Mouse (Mus musculus): ENCODE data around the gene Sipa1l1. TPM values are rescaled to one million over a fixed set of nuclear protein-coding genes. Genes with fewer than 3 reads are reported as not detected.
"Not testable (repeated sequence)": the region's sequence is repeated elsewhere in the genome, so short reads cannot be mapped to it uniquely, and the experiment has no call there.

Sipa1l1 gene
- polyA plus RNA-seq, 1 experiment from 2014 or later: 17.2 TPM

- Histone ChIP-seq H3K27me3 (ENCODE audit: control insufficient read depth, insufficient read depth, low read length) (no peaks in the 10 kb centered on the region), H3K9ac (replicated peaks; ENCODE audit: low read depth, low read length) (no peak overlapping the region), H3K4me1 (ENCODE audit: control insufficient read depth, insufficient read depth, low read length) (no peaks in the 10 kb centered on the region), H3K36me3 (ENCODE audit: control insufficient read depth, insufficient read depth, low read length) (no peaks in the 10 kb centered on the region), H3K27ac (ENCODE audit: low read depth, low read length) (no peak overlapping the region), H3K4me3 (ENCODE audit: low read depth, low read length) (no peak overlapping the region), H3K9me3 (ENCODE audit: control insufficient read depth, low read length) (no peaks in the 10 kb centered on the region), H3K4me2 (ENCODE audit: low read depth, low read length) (no peak overlapping the region)
- 63% methylated on average over 4 of the region's 4 CpGs for WGBS
- ATAC-seq (ENCODE audit: low read depth): no peak
These were observed 320.0 kb downstream of the Sipa1l1 start for GRCm38 (mm10) chr12:82489093-82489492.

DNA sequence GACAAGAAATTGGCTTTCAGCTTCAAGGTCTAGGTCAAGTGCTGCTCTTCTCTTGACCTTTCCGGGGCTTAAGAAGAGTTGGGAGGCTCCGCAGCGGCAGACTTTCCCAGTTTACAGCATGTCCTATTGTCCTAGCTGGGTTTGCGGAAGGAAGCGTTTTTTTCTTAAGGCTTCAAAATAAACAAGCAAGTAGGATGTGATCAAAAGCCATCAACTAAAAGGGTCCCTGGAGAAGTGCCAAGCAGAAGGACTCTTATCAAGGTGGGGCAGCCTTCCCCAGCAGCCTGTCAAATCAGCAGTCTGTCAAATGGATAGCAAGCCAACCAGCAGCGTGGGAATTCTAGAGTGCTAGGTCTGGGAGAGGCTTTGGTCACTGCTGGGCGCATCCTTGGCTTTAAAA, 320.5 kb downstream of the Sipa1l1 start:
- ATAC-seq (ENCODE audit: low read depth): no peak
- H3K27ac ChIP-seq (ENCODE audit: low read depth, low read length): no peak overlapping the region
- WGBS: 69% methylated on average over 7 of the region's 7 CpGs

GRCm38 (mm10) chr12:82492456-82492855, 323.3 kb downstream of the Sipa1l1 start:
- Histone ChIP-seq H3K27ac (ENCODE audit: low read depth, low read length) (no peak overlapping the region), H3K4me2 (ENCODE audit: low read depth, low read length) (no peak overlapping the region), H3K9me3 (ENCODE audit: control insufficient read depth, low read length) (no peaks in the 10 kb centered on the region), H3K27me3 (ENCODE audit: control insufficient read depth, insufficient read depth, low read length) (no peaks in the 10 kb centered on the region), H3K4me3 (ENCODE audit: low read depth, low read length) (no peak overlapping the region), H3K9ac (replicated peaks; ENCODE audit: low read depth, low read length) (no peak overlapping the region), H3K4me1 (ENCODE audit: control insufficient read depth, insufficient read depth, low read length) (no peaks in the 10 kb centered on the region), H3K36me3 (ENCODE audit: control insufficient read depth, insufficient read depth, low read length) (no peaks in the 10 kb centered on the region)
- no peak for ATAC-seq (ENCODE audit: low read depth)
- 86% methylated on average over 9 of the region's 9 CpGs for WGBS

More for the DNA sequence above, 320.5 kb downstream of the Sipa1l1 start:
- no peaks in the 10 kb centered on the region for H3K4me1 ChIP-seq (ENCODE audit: control insufficient read depth, insufficient read depth, low read length)
- H3K9me3 ChIP-seq (ENCODE audit: control insufficient read depth, low read length): no peaks in the 10 kb centered on the region
- no peaks in the 10 kb centered on the region for H3K36me3 ChIP-seq (ENCODE audit: control insufficient read depth, insufficient read depth, low read length)
- no peaks in the 10 kb centered on the region for H3K27me3 ChIP-seq (ENCODE audit: control insufficient read depth, insufficient read depth, low read length)
- H3K9ac ChIP-seq (replicated peaks; ENCODE audit: low read depth, low read length): no peak overlapping the region
- no peak overlapping the region for H3K4me2 ChIP-seq (ENCODE audit: low read depth, low read length)
- no peak overlapping the region for H3K4me3 ChIP-seq (ENCODE audit: low read depth, low read length)

- H3K36me3 ChIP-seq (ENCODE audit: control insufficient read depth, insufficient read depth, low read length); H3K4me2 ChIP-seq (ENCODE audit: low read depth, low read length); H3K27ac ChIP-seq (ENCODE audit: low read depth, low read length); H3K27me3 ChIP-seq (ENCODE audit: control insufficient read depth, insufficient read depth, low read length); H3K9me3 ChIP-seq (ENCODE audit: control insufficient read depth, low read length); ATAC-seq (ENCODE audit: low read depth); H3K4me1 ChIP-seq (ENCODE audit: control insufficient read depth, insufficient read depth, low read length); H3K9ac ChIP-seq (replicated peaks; ENCODE audit: low read depth, low read length); H3K4me3 ChIP-seq (ENCODE audit: low read depth, low read length): not testable (repeated sequence)
- 50% methylated on average over 1 of the region's 1 CpGs for WGBS
These were observed 324.1 kb downstream of the Sipa1l1 start for GRCm38 (mm10) chr12:82493260-82493659.

DNA sequence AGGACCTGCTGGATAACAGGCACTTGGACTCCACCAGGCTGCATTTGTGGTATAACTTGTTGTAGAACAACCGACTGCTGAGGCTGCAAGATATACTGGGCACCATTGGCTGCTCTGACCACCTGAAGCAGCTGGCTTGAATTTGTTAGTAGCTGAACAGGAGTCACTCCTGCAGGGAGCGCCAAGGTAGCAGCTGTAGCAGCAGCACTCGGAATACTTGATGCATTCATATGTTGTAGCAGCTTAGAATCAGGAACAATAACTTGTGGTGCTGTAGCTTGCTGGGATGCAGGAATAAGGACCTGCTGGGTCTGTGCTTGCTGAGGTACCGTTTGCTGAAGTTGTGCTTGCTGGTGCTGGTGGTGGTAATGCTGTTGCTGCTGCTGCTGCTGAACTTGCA, 326.8 kb downstream of the Sipa1l1 start:
- whole genome bisulfite sequencing: 75% methylated on average over 4 of the region's 4 CpGs
- H3K4me1 ChIP-seq (ENCODE audit: control insufficient read depth, insufficient read depth, low read length): no peaks in the 10 kb centered on the region
- H3K9me3 ChIP-seq (ENCODE audit: control insufficient read depth, low read length): no peaks in the 10 kb centered on the region

DNA sequence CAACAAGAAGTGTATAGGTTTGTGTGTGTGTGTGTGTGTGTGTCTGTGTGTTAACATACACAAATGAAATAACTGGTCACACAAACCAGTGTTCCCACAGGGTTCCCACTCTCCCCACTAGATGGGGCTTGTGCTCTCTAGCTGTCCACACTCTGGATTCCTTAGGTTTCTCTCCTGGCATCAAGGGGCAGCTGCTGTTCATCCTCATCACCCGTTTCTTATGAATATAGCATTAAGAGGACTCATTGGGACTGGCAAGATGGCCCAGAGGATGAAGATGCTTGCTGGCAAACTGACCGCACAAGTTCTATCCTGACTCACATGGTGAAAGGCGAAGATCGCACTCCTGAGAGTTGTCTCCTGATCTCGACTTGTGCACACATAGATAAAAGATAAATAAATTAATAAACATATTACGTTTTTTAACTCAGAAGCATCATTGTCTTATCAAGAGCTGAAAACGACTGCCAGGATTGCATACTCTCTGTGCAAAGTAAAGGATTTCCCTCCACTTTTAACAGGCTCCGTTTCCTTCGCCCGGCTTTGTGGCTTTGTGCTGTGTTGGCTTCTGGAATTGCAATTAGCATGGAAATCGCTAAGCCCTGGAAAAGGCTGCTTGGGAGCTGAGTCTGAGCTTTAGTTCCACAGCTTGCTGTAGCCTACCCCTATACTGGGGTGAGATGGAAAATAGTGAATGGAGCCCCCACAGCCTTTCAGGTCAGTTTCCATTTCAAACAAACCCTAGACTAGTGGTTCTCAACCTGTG, 328.9 kb downstream of the Sipa1l1 start:
- Histone ChIP-seq H3K4me2 (ENCODE audit: low read depth, low read length) (peak overlapping the region; percentile 43), H3K4me1 (ENCODE audit: control insufficient read depth, insufficient read depth, low read length) (no peaks in the 10 kb centered on the region), H3K36me3 (ENCODE audit: control insufficient read depth, insufficient read depth, low read length) (no peaks in the 10 kb centered on the region), H3K9ac (replicated peaks; ENCODE audit: low read depth, low read length) (no peak overlapping the region), H3K27me3 (ENCODE audit: control insufficient read depth, insufficient read depth, low read length) (no peaks in the 10 kb centered on the region), H3K27ac (ENCODE audit: low read depth, low read length) (no peak overlapping the region), H3K9me3 (ENCODE audit: control insufficient read depth, low read length) (no peaks in the 10 kb centered on the region), H3K4me3 (ENCODE audit: low read depth, low read length) (no peak overlapping the region; the same call in 1 of the 2 replicates)
- WGBS: 37% methylated on average over 11 of the region's 11 CpGs
- peak; percentile 86 for ATAC-seq (ENCODE audit: low read depth)

More for the DNA sequence above, 326.8 kb downstream of the Sipa1l1 start:
- no peak for ATAC-seq (ENCODE audit: low read depth)
- Histone ChIP-seq H3K4me2 (ENCODE audit: low read depth, low read length) (no peak overlapping the region), H3K9ac (replicated peaks; ENCODE audit: low read depth, low read length) (no peak overlapping the region), H3K27ac (ENCODE audit: low read depth, low read length) (no peak overlapping the region), H3K4me3 (ENCODE audit: low read depth, low read length) (no peak overlapping the region), H3K36me3 (ENCODE audit: control insufficient read depth, insufficient read depth, low read length) (no peaks in the 10 kb centered on the region), H3K27me3 (ENCODE audit: control insufficient read depth, insufficient read depth, low read length) (no peaks in the 10 kb centered on the region)

DNA sequence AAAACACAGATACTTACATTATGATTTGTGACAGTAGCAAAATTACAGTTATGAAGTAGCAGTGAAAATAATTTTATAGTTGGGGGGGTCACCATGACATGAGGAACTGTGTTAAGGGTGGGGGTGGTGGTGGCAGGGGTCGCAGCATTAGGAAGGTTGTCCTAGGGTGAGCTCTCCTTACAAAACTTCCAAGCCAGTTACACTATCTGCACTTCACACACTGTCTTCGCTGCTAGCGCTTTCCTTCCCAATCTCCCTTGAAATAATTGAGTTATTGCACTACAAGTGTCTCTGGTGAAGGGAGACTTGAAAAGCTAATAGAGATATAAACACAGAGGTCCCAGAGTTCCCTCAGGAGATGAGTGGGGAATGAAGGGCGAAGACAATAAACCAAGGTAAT, 329.6 kb downstream of the Sipa1l1 start:
- WGBS: 82% methylated on average over 4 of the region's 4 CpGs
- Histone ChIP-seq H3K4me3 (ENCODE audit: low read depth, low read length) (no peak overlapping the region), H3K27ac (ENCODE audit: low read depth, low read length) (no peak overlapping the region), H3K4me1 (ENCODE audit: control insufficient read depth, insufficient read depth, low read length) (no peaks in the 10 kb centered on the region), H3K9ac (replicated peaks; ENCODE audit: low read depth, low read length) (no peak overlapping the region), H3K4me2 (ENCODE audit: low read depth, low read length) (no peak overlapping the region), H3K27me3 (ENCODE audit: control insufficient read depth, insufficient read depth, low read length) (no peaks in the 10 kb centered on the region), H3K36me3 (ENCODE audit: control insufficient read depth, insufficient read depth, low read length) (no peaks in the 10 kb centered on the region), H3K9me3 (ENCODE audit: control insufficient read depth, low read length) (no peaks in the 10 kb centered on the region)
- ATAC-seq (ENCODE audit: low read depth): no peak

- Histone ChIP-seq H3K27me3 (ENCODE audit: control insufficient read depth, insufficient read depth, low read length) (no peaks in the 10 kb centered on the region), H3K9ac (replicated peaks; ENCODE audit: low read depth, low read length) (no peak overlapping the region), H3K27ac (ENCODE audit: low read depth, low read length) (no peak overlapping the region), H3K9me3 (ENCODE audit: control insufficient read depth, low read length) (no peaks in the 10 kb centered on the region), H3K36me3 (ENCODE audit: control insufficient read depth, insufficient read depth, low read length) (no peaks in the 10 kb centered on the region), H3K4me1 (ENCODE audit: control insufficient read depth, insufficient read depth, low read length) (no peaks in the 10 kb centered on the region), H3K4me3 (ENCODE audit: low read depth, low read length) (no peak overlapping the region), H3K4me2 (ENCODE audit: low read depth, low read length) (no peak overlapping the region)
- 87% methylated on average over 5 of the region's 5 CpGs for whole genome bisulfite sequencing
- ATAC-seq (ENCODE audit: low read depth): no peak
These were observed 330.6 kb downstream of the Sipa1l1 start for GRCm38 (mm10) chr12:82499731-82500130.

Data from neural tube, embryonic 14.5 days (tissue).